Mouse (Mus musculus) midbrain, embryonic 14.5 days (tissue): Measurements from ENCODE around the gene Car15. TPM values are rescaled to one million over a fixed set of nuclear protein-coding genes. Genes with fewer than 3 reads are reported as not detected.

Experiments
- ATAC-seq: fragments of 200-750 bp; cut with Nextera tagmentation; 2 replicates; pipeline ENCODE4 v1.8.0; 2017; ENCODE audit warnings: moderate number of reproducible peaks, moderate library complexity; ENCODE audit not compliant: low FRiP score, low TSS enrichment
- DNase-seq: peaks from one replicate; pipeline ENCODE4 v3.0.0-alpha.2; 2015
- H3K27ac ChIP-seq: fragments of 300-500 bp; sonication (generic); replicated peaks from 2 replicates; pipeline ENCODE4 v1.5.1; 2014; ENCODE audit warnings: mild to moderate bottlenecking, low read depth, low read length, moderate library complexity
- H3K27me3 ChIP-seq: fragments of 300-500 bp; sonication (generic); 2 replicates; pipeline ENCODE4 v1.6.1; 2014; ENCODE audit warnings: low read length, control low read depth, mixed read lengths; ENCODE audit not compliant: control insufficient read depth, insufficient read depth
- H3K36me3 ChIP-seq: fragments of 300-500 bp; sonication (generic); 2 replicates; pipeline ENCODE4 v1.6.1; 2014; ENCODE audit warnings: low read length, control low read depth; ENCODE audit not compliant: control insufficient read depth, insufficient read depth
- H3K4me1 ChIP-seq: fragments of 300-500 bp; sonication (generic); 2 replicates; pipeline ENCODE4 v1.6.1; 2014; ENCODE audit warnings: mild to moderate bottlenecking, antibody characterized with exemption, low read length, control low read depth; ENCODE audit not compliant: control insufficient read depth, insufficient read depth
- H3K4me2 ChIP-seq: fragments of 300-500 bp; sonication (generic); 2 replicates; pipeline ENCODE4 v1.6.1; 2014; ENCODE audit warnings: mild to moderate bottlenecking, low read length, moderate library complexity
- H3K4me3 ChIP-seq: fragments of 300-500 bp; sonication (generic); replicated peaks from 2 replicates; pipeline ENCODE4 v1.5.1; 2014; ENCODE audit warnings: low read depth, low read length
- H3K9ac ChIP-seq: fragments of 300-500 bp; sonication (generic); replicated peaks from 2 replicates; pipeline ENCODE4 v1.6.1; 2014; ENCODE audit warnings: mild to moderate bottlenecking, low read length, moderate library complexity
- H3K9me3 ChIP-seq: fragments of 300-500 bp; sonication (generic); 2 replicates; pipeline ENCODE4 v1.6.1; 2016; ENCODE audit warnings: low read length, control low read depth, mixed read lengths; ENCODE audit not compliant: control insufficient read depth
- WGBS: fragments of 180-500 bp; shearing (Covaris S2); extraction: QIAGEN DNeasy Blood & Tissue Kit; methylation state at CpG from one replicate; pipeline ENCODE4 v1.1.7; 2014; 5-methylcytosine and 5-hydroxymethylcytosine counted together
- polyA plus RNA-seq: library from polyadenylated mRNA; unstranded; fragments of >200 nt; fragmentation: Nextera tagmentation; extraction: Ambion mirVana; gene quantifications from 2 replicates; pipeline ENCODE4 v1.2.1, GENCODE M21; 2014

The Car15 gene
- polyA plus RNA-seq, 1 experiment from 2014 or later: 3.9 TPM

DNA sequence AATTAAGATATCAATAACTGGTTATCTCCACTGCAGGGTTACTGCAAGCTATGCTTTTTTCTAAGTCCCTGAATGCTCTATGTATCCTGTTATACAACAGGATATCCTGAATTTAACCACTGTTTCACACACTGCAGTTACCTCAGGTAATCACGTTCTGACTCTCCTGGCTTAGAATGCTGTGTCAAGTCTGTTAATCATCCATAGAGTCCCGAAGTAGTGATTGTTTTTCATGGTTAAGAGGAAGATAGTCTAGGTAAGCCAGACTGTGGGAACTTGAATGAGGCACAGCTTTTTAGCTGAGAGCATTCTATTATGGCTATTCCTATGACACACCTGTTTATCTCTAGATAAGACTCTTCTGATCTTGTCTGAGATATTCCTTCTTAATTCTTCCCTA, 27.1 kb upstream of the Car15 start:
- ATAC-seq (no peak), DNase-seq (no peak)
- no peak overlapping the region for H3K9ac ChIP-seq
- peaks cover 28% of the 10 kb centered on the region for H3K36me3 ChIP-seq
- 96% methylated on average over 2 of the region's 2 CpGs for WGBS
- H3K4me1 ChIP-seq: peaks cover 7% of the 10 kb centered on the region; the same call in 1 of the 2 replicates
- no peaks in the 10 kb centered on the region for H3K27me3 ChIP-seq
- no peak overlapping the region for H3K27ac ChIP-seq
- no peaks in the 10 kb centered on the region for H3K9me3 ChIP-seq
- no peak overlapping the region for H3K4me2 ChIP-seq
- no peak overlapping the region for H3K4me3 ChIP-seq

DNA sequence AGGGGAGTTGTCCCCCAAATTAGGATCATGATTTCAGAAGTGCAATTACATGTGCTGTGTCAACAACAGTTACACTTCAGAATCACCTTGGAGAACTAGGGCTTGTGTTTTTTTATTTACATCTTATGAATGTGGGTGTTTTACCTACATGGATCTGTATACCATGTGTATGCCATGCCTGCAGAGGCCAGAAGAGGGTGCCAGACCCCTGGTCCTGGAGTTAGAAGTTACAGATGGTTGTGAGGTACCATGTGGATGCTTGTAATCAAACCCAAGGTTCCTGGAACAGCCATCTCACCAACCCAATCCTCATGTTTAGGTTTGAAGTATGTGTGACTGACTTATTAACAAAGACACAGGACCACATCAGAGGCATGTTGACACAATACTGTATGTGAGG, 20.4 kb upstream of the Car15 start:
- no peak for ATAC-seq
- Histone ChIP-seq H3K27me3 (no peaks in the 10 kb centered on the region), H3K9ac (no peak overlapping the region), H3K4me2 (no peak overlapping the region), H3K4me1 (peaks cover 7% of the 10 kb centered on the region; the same call in 1 of the 2 replicates), H3K36me3 (peaks cover 62% of the 10 kb centered on the region), H3K27ac (no peak overlapping the region), H3K9me3 (no peaks in the 10 kb centered on the region), H3K4me3 (no peak overlapping the region)
- DNase-seq: peak; percentile 61

DNA sequence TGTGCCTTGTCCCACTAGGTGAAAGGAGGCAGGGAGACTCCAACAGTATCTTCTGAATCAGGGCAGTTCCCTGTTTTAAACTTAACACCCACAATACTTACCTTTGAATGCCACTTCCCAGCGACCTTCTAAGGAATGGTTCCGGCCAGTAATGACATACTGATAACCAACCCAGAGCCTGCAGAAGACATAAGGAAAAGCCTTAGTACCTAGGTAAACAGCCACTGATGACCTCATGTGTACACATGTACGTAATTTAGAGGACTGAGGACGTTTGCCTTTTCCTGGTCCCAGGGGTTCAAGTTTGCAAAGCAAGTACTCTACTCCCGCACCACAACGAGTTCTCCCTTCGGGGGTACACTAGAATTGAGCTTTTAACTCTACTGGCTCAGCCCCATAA, 19.0 kb upstream of the Car15 start:
- Histone ChIP-seq H3K27ac (no peak overlapping the region), H3K9ac (no peak overlapping the region), H3K4me3 (no peak overlapping the region), H3K36me3 (peaks cover 74% of the 10 kb centered on the region), H3K9me3 (no peaks in the 10 kb centered on the region), H3K4me2 (no peak overlapping the region), H3K27me3 (no peaks in the 10 kb centered on the region), H3K4me1 (0 out of 2 replicates have a peak, but pooled peaks cover 3% of the 10 kb centered on the region)
- WGBS: 93% methylated on average over 7 of the region's 7 CpGs
- ATAC-seq: no peak
- DNase-seq: no peak

DNA sequence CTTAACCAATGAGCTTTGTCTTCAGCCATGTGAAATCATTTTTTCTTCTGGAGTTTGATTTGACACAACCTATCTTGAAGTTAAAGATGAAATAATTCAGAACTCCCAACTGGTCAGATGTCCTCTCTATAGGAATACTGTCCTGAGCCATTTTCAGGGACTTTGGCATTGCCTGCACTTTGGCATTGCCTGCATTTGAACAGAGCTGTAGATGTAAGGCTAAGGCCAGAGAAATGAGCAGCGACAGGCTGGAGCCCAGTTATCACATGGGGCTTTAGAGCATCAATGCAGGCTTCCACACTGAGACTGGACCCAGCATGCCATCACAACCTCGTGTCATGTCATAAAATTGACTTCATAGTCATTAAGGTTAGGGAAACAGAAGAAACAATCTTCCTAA, 15.1 kb upstream of the Car15 start:
- H3K4me3 ChIP-seq: no peak overlapping the region
- no peak for DNase-seq
- 91% methylated on average over 2 of the region's 2 CpGs for WGBS
- no peak overlapping the region for H3K27ac ChIP-seq
- H3K27me3 ChIP-seq: no peaks in the 10 kb centered on the region
- no peak for ATAC-seq
- no peaks in the 10 kb centered on the region for H3K9me3 ChIP-seq
- H3K4me1 ChIP-seq: no peaks in the 10 kb centered on the region
- H3K36me3 ChIP-seq: peaks cover 87% of the 10 kb centered on the region
- H3K4me2 ChIP-seq: no peak overlapping the region
- H3K9ac ChIP-seq: no peak overlapping the region

DNA sequence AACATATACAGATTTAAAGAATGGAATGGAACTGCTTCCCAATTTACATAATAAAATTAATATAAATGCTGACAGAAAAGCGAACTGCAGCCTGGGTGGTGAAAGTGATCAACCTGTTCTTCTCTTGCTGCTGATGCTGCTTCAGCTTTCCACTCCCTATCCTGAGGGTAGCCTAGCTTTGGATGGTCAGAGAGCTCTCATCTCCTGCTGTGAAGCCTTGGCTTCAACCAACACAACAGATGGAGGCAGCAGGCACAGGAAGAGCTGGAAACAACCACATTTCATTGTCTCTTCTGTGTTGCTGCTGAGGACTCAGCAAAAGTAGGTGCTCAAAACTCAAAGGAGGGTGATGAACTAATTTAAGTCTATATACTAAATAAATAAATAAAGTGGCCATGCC, 13.7 kb upstream of the Car15 start:
- Histone ChIP-seq H3K36me3 (peaks cover 87% of the 10 kb centered on the region), H3K4me2 (no peak overlapping the region)
- DNase-seq: no peak

DNA sequence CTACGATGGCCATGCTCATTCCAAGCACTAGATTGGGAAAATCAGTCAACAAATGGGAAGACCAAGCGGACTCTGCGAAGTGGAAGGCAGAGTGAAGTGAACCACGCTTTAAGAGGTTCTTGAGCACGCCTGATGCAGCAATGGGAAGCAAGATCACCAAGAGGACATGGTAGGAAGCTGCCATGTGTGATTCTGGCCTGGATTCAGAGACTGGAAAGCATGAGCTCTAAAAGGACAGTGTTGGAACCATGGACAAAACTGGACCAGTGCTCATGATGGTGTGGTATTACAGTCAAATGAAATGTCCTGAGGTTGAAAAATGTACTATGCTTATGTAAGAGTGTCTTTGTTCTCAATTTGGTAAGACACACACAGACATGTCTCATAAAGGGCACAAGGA, 13.2 kb upstream of the Car15 start:
- H3K4me1 ChIP-seq: no peaks in the 10 kb centered on the region
- H3K36me3 ChIP-seq: peaks cover 87% of the 10 kb centered on the region
- no peak overlapping the region for H3K4me2 ChIP-seq
- no peaks in the 10 kb centered on the region for H3K9me3 ChIP-seq
- H3K4me3 ChIP-seq: no peak overlapping the region
- H3K27me3 ChIP-seq: no peaks in the 10 kb centered on the region
- DNase-seq (no peak), ATAC-seq (no peak)
- no peak overlapping the region for H3K27ac ChIP-seq
- H3K9ac ChIP-seq: no peak overlapping the region
- WGBS: 96% methylated on average over 5 of the region's 5 CpGs

More for the DNA sequence above, 13.7 kb upstream of the Car15 start:
- Histone ChIP-seq H3K4me3 (no peak overlapping the region), H3K27ac (no peak overlapping the region), H3K9me3 (no peaks in the 10 kb centered on the region), H3K4me1 (no peaks in the 10 kb centered on the region), H3K9ac (no peak overlapping the region), H3K27me3 (no peaks in the 10 kb centered on the region)
- ATAC-seq: no peak
- WGBS: 98% methylated on average over 1 of the region's 1 CpGs

DNA sequence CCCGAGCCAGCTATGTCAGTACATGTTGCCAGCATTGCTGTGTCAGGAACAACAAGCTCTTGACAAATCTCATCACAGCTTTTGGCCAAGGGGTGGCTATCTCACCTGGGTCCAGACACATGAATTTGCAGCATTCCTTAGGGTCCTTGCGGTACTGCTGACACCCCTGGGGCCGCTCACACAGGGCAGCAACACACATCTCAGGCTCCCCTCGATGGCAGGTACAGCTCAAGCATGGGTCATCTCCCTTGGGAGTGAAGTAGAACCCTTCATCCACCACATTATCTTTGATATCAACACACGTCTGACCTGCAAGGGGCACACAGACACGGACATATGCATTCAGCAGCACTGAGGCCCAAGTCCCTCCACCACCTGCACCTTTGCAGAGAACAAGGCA, 11.3 kb upstream of the Car15 start:
- peaks cover 91% of the 10 kb centered on the region for H3K36me3 ChIP-seq
- 86% methylated on average over 6 of the region's 6 CpGs for WGBS
- ATAC-seq (no peak), DNase-seq (no peak)
- H3K27me3 ChIP-seq: no peaks in the 10 kb centered on the region
- H3K4me1 ChIP-seq: no peaks in the 10 kb centered on the region
- H3K4me3 ChIP-seq: no peak overlapping the region
- H3K9ac ChIP-seq: no peak overlapping the region
- H3K27ac ChIP-seq: no peak overlapping the region
- H3K4me2 ChIP-seq: no peak overlapping the region
- no peaks in the 10 kb centered on the region for H3K9me3 ChIP-seq

DNA sequence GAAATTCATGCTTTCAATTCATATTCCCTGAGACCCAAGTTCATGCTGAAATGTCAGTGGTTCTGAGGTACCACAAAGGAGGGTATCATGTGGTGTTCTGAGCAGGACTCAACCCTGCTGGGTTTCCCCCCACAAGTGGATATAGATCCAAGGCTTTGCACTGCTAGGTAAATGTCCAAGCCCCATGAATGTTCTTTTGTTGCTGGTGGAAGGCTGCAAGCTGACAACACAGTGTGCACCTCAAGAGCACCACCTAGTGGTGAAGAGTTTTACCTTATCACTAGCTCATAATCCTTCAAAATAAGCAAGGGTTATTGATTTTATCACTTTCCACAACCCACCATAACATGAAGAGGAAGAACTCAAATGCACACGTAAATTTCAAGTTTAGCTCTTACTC, 10.8 kb upstream of the Car15 start:
- Histone ChIP-seq H3K4me3 (no peak overlapping the region), H3K27me3 (no peaks in the 10 kb centered on the region), H3K9me3 (no peaks in the 10 kb centered on the region), H3K36me3 (peaks cover 92% of the 10 kb centered on the region), H3K27ac (peak overlapping the region; percentile 69), H3K4me1 (no peaks in the 10 kb centered on the region), H3K9ac (0 out of 2 replicates have a peak overlapping the region, but pooled peaks have one; percentile 14), H3K4me2 (no peak overlapping the region)
- WGBS: 26% methylated on average over 1 of the region's 1 CpGs
- no peak; the same call in 1 of the 2 replicates for ATAC-seq
- peak; percentile 94 for DNase-seq

DNA sequence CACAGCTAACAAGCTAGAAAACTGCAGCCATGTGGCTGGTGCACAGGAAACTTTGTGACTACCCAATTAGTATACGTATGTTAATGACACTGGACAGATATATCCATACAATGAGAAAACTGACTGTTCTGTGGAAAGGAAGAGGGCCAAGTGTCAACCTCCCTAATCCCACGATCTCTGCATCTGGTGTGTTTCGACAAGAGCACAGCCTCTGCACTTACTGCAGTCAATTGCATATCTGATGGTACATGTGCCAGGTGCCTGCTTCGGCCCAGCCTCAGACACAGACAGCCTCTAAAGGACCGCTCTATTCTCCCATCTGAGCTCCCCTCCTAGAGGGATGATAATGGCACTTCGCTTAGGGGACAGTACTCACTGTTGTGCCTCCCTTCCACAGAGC, 10.3 kb upstream of the Car15 start:
- Histone ChIP-seq H3K9ac (0 out of 2 replicates have a peak overlapping the region, but pooled peaks have one; percentile 14), H3K36me3 (peaks cover 93% of the 10 kb centered on the region)

More for the DNA sequence above, 10.3 kb upstream of the Car15 start:
- no peaks in the 10 kb centered on the region for H3K27me3 ChIP-seq
- H3K4me2 ChIP-seq: no peak overlapping the region
- peak overlapping the region; percentile 69 for H3K27ac ChIP-seq
- H3K4me1 ChIP-seq: no peaks in the 10 kb centered on the region
- ATAC-seq (no peak), DNase-seq (no peak)
- H3K4me3 ChIP-seq: no peak overlapping the region
- no peaks in the 10 kb centered on the region for H3K9me3 ChIP-seq
- 97% methylated on average over 6 of the region's 6 CpGs for WGBS
